Mouse (Mus musculus): Measurements from ENCODE around the gene Nudt1. TPM values are rescaled to one million over a fixed set of nuclear protein-coding genes. Genes with fewer than 3 reads are reported as not detected.
A peak's percentile ranks its signal among the peaks of the same experiment; 100 is the strongest.

Nudt1 gene
- polyA plus RNA-seq, 1 experiment from 2014 or later = 22.2 TPM

DNA sequence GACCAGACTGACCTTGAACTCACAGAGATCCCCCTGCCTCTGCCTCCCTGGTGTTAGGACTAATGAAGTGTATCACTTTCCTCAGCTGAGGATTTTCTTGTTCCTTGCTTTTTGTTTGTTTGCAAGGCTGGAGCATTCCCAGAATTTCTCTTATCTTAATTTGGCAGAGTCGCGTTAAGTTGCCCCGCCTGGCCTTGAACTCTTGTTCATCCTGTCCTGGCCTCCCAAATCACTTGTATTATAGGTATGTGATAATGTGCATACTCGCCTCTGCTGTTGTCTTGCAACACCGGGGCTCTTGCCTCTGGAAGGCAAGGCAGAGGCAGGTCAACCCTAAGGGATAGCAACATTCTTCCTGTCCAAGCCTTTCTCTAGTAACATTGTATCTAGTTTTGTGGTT, 2.6 kb downstream of the Nudt1 start:
- H3K9ac ChIP-seq (ENCODE audit: low read length) = no peak overlapping the region
- no peak overlapping the region for H3K4me2 ChIP-seq (ENCODE audit: low read length)
- no peak overlapping the region for H3K27ac ChIP-seq (replicated peaks in 1 of 2; ENCODE audit: control insufficient read depth in 1 of 2, insufficient read depth in 1 of 2, low read depth in 2 of 2, low read length in 2 of 2)
- ATAC-seq (ENCODE audit: insufficient number of reproducible peaks, insufficient read depth, low FRiP score, low read depth) = no peak
- H3K36me3 ChIP-seq (ENCODE audit: control insufficient read depth, insufficient read depth, low read length) = peaks cover 18% of the 10 kb centered on the region
- WGBS = 72% methylated on average over 5 of the region's 5 CpGs
- H3K4me1 ChIP-seq (ENCODE audit: control insufficient read depth in 2 of 2, insufficient read depth in 2 of 2, low read length in 2 of 2) = peaks cover 0 to 10% of the 10 kb centered on the region in 2 experiments; a peak in 1 of 4 replicates
- H3K27me3 ChIP-seq (ENCODE audit: control insufficient read depth, insufficient read depth, low read length) = no peaks in the 10 kb centered on the region
- no peak overlapping the region for H3K4me3 ChIP-seq (ENCODE audit: control insufficient read depth in 1 of 2, insufficient read depth in 1 of 2, low read depth in 1 of 2, low read length in 2 of 2)
- no peaks in the 10 kb centered on the region for H3K9me3 ChIP-seq (ENCODE audit: control insufficient read depth, low read length)

DNA sequence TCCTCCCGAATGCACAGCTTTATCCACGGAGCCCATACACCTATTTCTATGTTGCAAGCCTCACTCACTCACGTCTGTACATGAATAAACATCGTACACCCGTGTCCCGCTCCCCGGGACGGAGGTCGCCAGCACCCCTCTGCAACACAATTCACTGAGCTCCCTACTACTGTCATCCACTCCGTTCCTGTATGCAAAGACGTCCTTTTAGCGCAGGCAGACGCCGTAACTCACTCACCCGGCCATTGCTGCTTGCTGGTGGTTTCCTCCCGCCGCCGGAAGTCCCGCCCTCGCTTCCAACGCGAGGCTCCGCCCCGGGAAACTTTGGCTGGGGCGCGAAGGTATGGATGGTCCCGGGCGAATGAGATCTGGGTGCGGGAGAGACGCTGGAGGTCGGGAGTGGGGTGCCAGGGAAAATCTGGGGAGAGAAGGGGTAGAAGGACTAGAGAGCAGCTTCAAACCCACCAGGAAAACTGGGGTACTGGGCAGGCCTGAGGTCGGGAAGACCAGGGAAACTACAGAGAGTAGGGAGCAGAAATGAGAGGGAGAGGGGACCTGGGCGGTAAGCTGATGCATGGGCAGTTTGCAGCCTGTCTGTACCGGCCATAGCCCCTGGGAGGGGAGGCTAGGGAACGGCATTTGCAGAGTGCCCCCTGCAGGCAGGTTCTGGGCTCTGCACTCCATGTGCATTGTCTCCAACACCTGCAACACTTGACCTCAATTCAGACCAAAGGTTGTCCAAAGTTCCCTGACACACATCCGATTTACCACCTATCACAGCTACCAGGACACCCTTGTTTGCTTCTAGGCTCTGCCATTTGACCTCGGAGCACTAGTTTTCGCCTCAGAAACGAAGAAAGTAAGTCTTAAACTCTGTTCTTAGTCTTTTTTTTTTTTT, 10.4 kb downstream of the Nudt1 start, which contains the start of gene Mrm2:
Mrm2 (minus strand) TSS at position 284 of the 898 bp plus-strand sequence.
- ATAC-seq (ENCODE audit: insufficient number of reproducible peaks, insufficient read depth, low FRiP score, low read depth) = peak; percentile 62
- Histone ChIP-seq H3K36me3 (ENCODE audit: control insufficient read depth, insufficient read depth, low read length) (peaks cover 30% of the 10 kb centered on the region), H3K9me3 (ENCODE audit: control insufficient read depth, low read length) (no peaks in the 10 kb centered on the region), H3K27ac (replicated peaks in 1 of 2; ENCODE audit: control insufficient read depth in 1 of 2, insufficient read depth in 1 of 2, low read depth in 2 of 2, low read length in 2 of 2) (peak within 1 kb of the TSS; percentile 85 to 86), H3K4me2 (ENCODE audit: low read length) (peak within 1 kb of the TSS; percentile 97), H3K4me1 (ENCODE audit: control insufficient read depth in 2 of 2, insufficient read depth in 2 of 2, low read length in 2 of 2) (peaks cover 8 to 10% of the 10 kb centered on the region in 2 experiments), H3K27me3 (ENCODE audit: control insufficient read depth, insufficient read depth, low read length) (no peaks in the 10 kb centered on the region), H3K4me3 (ENCODE audit: control insufficient read depth in 1 of 2, insufficient read depth in 1 of 2, low read depth in 1 of 2, low read length in 2 of 2) (peak within 1 kb of the TSS; percentile 80 to 82), H3K9ac (ENCODE audit: low read length) (peak within 1 kb of the TSS; percentile 90)
- 1% methylated on average over 39 of the region's 39 CpGs for WGBS

DNA sequence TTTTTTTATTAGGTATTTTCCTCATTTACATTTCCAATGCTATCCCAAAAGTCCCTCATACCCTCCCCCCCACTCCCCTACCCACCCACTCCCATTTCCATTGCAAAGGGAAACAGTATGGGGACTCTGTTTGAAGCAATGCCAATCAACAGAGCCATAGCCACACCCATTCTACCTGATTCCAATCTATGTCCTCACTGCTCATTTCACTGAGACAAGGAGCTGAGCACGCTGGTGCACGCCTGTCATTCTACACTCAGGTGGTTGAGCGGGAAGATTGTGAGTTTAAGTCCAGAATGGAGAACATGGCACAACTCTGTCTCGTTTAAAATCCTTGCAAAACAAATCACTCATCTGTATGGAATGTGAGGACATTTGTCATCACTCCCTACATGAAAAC, 11.1 kb downstream of the Nudt1 start:
- Histone ChIP-seq H3K27ac (replicated peaks in 1 of 2; ENCODE audit: control insufficient read depth in 1 of 2, insufficient read depth in 1 of 2, low read depth in 2 of 2, low read length in 2 of 2) (no peak overlapping the region), H3K4me3 (ENCODE audit: control insufficient read depth in 1 of 2, insufficient read depth in 1 of 2, low read depth in 1 of 2, low read length in 2 of 2) (peak overlapping the region in 1 of 2 experiments; percentile 80; a peak in 2 of 4 replicates), H3K27me3 (ENCODE audit: control insufficient read depth, insufficient read depth, low read length) (no peaks in the 10 kb centered on the region), H3K9ac (ENCODE audit: low read length) (no peak overlapping the region), H3K9me3 (ENCODE audit: control insufficient read depth, low read length) (no peaks in the 10 kb centered on the region), H3K4me2 (ENCODE audit: low read length) (peak overlapping the region; percentile 97), H3K36me3 (ENCODE audit: control insufficient read depth, insufficient read depth, low read length) (peaks cover 27% of the 10 kb centered on the region), H3K4me1 (ENCODE audit: control insufficient read depth in 2 of 2, insufficient read depth in 2 of 2, low read length in 2 of 2) (peaks cover 8 to 10% of the 10 kb centered on the region in 2 experiments)
- no peak for ATAC-seq (ENCODE audit: insufficient number of reproducible peaks, insufficient read depth, low FRiP score, low read depth)
- WGBS = 58% methylated on average over 4 of the region's 4 CpGs

DNA sequence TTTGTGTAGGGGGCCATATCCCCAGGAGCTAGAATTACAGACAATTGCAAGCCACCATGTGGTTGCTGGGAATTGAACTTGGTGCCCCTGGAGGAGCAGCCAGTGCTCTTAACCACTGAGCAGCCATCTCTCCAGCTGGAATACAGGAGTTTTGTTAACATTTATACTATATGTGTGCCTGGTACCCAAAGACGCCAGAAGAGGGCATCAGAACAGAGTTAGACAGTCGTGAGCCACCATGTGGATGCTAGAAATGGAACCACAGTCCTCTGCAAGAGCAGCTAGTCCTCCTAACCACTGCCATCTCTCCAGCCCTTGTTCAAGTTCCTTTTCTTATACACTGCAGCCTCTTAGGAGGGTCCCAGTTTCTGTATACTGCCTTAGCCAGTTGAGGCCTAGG, 12.2 kb downstream of the Nudt1 start:
- H3K27me3 ChIP-seq (ENCODE audit: control insufficient read depth, insufficient read depth, low read length) = no peaks in the 10 kb centered on the region
- peaks cover under 1% of the 10 kb centered on the region; the same call in 1 of the 2 replicates for H3K9me3 ChIP-seq (ENCODE audit: control insufficient read depth, low read length)
- peaks cover 8 to 10% of the 10 kb centered on the region in 2 experiments for H3K4me1 ChIP-seq (ENCODE audit: control insufficient read depth in 2 of 2, insufficient read depth in 2 of 2, low read length in 2 of 2)
- peaks cover 27% of the 10 kb centered on the region for H3K36me3 ChIP-seq (ENCODE audit: control insufficient read depth, insufficient read depth, low read length)
- H3K27ac ChIP-seq (replicated peaks in 1 of 2; ENCODE audit: control insufficient read depth in 1 of 2, insufficient read depth in 1 of 2, low read depth in 2 of 2, low read length in 2 of 2) = no peak overlapping the region
- 40% methylated on average over 2 of the region's 2 CpGs for WGBS
- no peak overlapping the region for H3K4me2 ChIP-seq (ENCODE audit: low read length)
- H3K4me3 ChIP-seq (ENCODE audit: control insufficient read depth in 1 of 2, insufficient read depth in 1 of 2, low read depth in 1 of 2, low read length in 2 of 2) = no peak overlapping the region
- no peak for ATAC-seq (ENCODE audit: insufficient number of reproducible peaks, insufficient read depth, low FRiP score, low read depth)
- no peak overlapping the region for H3K9ac ChIP-seq (ENCODE audit: low read length)

DNA sequence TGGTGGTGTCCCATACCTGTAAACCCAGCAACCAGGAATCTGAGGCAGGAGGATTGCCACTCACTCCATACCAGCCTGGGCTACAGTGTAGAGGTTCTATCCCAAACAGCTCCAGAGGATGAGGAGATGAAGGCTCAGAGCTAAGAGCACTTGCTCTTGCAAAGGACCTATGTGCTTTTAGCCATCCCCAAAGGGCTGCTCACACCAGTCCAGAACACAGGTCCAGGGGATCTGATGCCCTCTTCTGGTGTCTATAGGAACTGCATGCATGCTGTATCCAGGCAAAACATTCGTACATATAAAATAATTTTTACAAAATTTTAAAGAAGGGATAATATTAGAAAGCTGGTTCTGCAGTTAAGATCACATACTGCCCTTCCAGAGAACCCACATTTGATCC, 15.2 kb downstream of the Nudt1 start:
- ATAC-seq (ENCODE audit: insufficient number of reproducible peaks, insufficient read depth, low FRiP score, low read depth) = no peak
- Histone ChIP-seq H3K36me3 (ENCODE audit: control insufficient read depth, insufficient read depth, low read length) (peaks cover 34% of the 10 kb centered on the region), H3K4me3 (ENCODE audit: control insufficient read depth in 1 of 2, insufficient read depth in 1 of 2, low read depth in 1 of 2, low read length in 2 of 2) (no peak overlapping the region), H3K4me1 (ENCODE audit: control insufficient read depth in 2 of 2, insufficient read depth in 2 of 2, low read length in 2 of 2) (peaks cover 0 to 3% of the 10 kb centered on the region in 2 experiments; a peak in 1 of 4 replicates), H3K9ac (ENCODE audit: low read length) (no peak overlapping the region), H3K4me2 (ENCODE audit: low read length) (no peak overlapping the region), H3K27me3 (ENCODE audit: control insufficient read depth, insufficient read depth, low read length) (no peaks in the 10 kb centered on the region), H3K27ac (replicated peaks in 1 of 2; ENCODE audit: control insufficient read depth in 1 of 2, insufficient read depth in 1 of 2, low read depth in 2 of 2, low read length in 2 of 2) (no peak overlapping the region), H3K9me3 (ENCODE audit: control insufficient read depth, low read length) (peaks cover 3% of the 10 kb centered on the region; the same call in 1 of the 2 replicates)
- 90% methylated on average over 1 of the region's 1 CpGs for WGBS

DNA sequence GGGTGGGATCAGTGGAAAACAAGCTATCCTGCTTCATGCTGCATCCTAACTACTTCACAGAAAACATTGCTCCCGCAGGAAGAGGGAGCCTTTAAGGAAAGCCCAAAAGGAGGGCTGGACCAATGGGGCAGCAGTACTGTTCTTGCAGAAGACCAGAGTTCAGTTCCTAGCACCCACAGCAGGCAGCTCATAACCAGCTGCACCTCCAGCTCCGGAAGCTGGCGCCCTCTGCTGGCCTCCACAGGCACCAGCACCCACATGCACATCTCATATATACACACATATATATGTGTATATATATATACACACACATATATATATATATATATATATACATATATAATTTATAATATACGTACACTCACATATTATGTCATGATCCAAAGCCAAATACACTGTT, 17.3 kb downstream of the Nudt1 start:
- WGBS = 96% methylated on average over 4 of the region's 4 CpGs
- Histone ChIP-seq H3K36me3 (ENCODE audit: control insufficient read depth, insufficient read depth, low read length) (peaks cover 37% of the 10 kb centered on the region), H3K4me1 (ENCODE audit: control insufficient read depth in 2 of 2, insufficient read depth in 2 of 2, low read length in 2 of 2) (no peaks in the 10 kb centered on the region), H3K27ac (replicated peaks in 1 of 2; ENCODE audit: control insufficient read depth in 1 of 2, insufficient read depth in 1 of 2, low read depth in 2 of 2, low read length in 2 of 2) (no peak overlapping the region), H3K27me3 (ENCODE audit: control insufficient read depth, insufficient read depth, low read length) (no peaks in the 10 kb centered on the region), H3K4me2 (ENCODE audit: low read length) (no peak overlapping the region), H3K9ac (ENCODE audit: low read length) (no peak overlapping the region), H3K9me3 (ENCODE audit: control insufficient read depth, low read length) (peaks cover 3% of the 10 kb centered on the region; the same call in 1 of the 2 replicates), H3K4me3 (ENCODE audit: control insufficient read depth in 1 of 2, insufficient read depth in 1 of 2, low read depth in 1 of 2, low read length in 2 of 2) (no peak overlapping the region)
- no peak for ATAC-seq (ENCODE audit: insufficient number of reproducible peaks, insufficient read depth, low FRiP score, low read depth)

DNA sequence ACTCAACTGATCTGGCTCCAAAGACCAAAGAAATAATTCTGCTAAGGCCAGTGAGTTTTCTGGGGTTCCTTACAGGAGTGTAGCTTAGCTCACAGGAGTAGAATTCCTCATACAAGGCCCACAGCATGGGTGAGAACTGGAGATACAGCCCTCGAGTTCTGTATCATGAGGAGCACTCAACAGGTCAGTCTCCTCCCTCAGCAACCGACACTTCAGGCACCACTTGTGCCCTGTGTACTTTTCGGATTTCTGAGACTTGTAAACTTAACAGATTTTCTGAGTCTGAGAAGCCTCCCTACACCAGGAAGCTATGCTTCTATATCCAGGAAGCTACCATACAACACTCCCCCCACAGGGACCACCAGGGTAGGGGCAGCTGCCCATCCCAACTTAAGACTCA, 18.4 kb downstream of the Nudt1 start:
- Histone ChIP-seq H3K9ac (ENCODE audit: low read length) (no peak overlapping the region), H3K4me3 (ENCODE audit: control insufficient read depth in 1 of 2, insufficient read depth in 1 of 2, low read depth in 1 of 2, low read length in 2 of 2) (no peak overlapping the region), H3K27me3 (ENCODE audit: control insufficient read depth, insufficient read depth, low read length) (no peaks in the 10 kb centered on the region), H3K4me2 (ENCODE audit: low read length) (no peak overlapping the region), H3K27ac (replicated peaks in 1 of 2; ENCODE audit: control insufficient read depth in 1 of 2, insufficient read depth in 1 of 2, low read depth in 2 of 2, low read length in 2 of 2) (no peak overlapping the region), H3K9me3 (ENCODE audit: control insufficient read depth, low read length) (peaks cover 3% of the 10 kb centered on the region; the same call in 1 of the 2 replicates), H3K36me3 (ENCODE audit: control insufficient read depth, insufficient read depth, low read length) (peaks cover 48% of the 10 kb centered on the region), H3K4me1 (ENCODE audit: control insufficient read depth in 2 of 2, insufficient read depth in 2 of 2, low read length in 2 of 2) (no peaks in the 10 kb centered on the region)
- ATAC-seq (ENCODE audit: insufficient number of reproducible peaks, insufficient read depth, low FRiP score, low read depth) = no peak
- 78% methylated on average over 3 of the region's 3 CpGs for WGBS

All from heart, embryonic 14.5 days (tissue).